Mouse (Mus musculus): ENCODE results near the gene Spg20. TPM values are rescaled to one million over a fixed set of nuclear protein-coding genes. Genes with fewer than 3 reads are reported as not detected.

Spg20 gene
- total RNA-seq, 2 experiments from 2014 or later = 38.7 to 59.3 TPM

GRCm38 (mm10) chr3:55095968-55096654, 15.8 kb upstream of the Spg20 start:
- DNase-seq (ENCODE audit: low spot score in 2 of 2) = no peak

- no peak for DNase-seq (ENCODE audit: low spot score in 2 of 2)
Observed at GRCm38 (mm10) chr3:55096655-55097005, 15.3 kb upstream of the Spg20 start.

GRCm38 (mm10) chr3:55097186-55097585, 14.7 kb upstream of the Spg20 start:
- no peak for DNase-seq (ENCODE audit: low spot score in 2 of 2)

GRCm38 (mm10) chr3:55098014-55098413, 13.9 kb upstream of the Spg20 start:
- DNase-seq (ENCODE audit: low spot score in 2 of 2) = no peak

- no peak for DNase-seq (ENCODE audit: low spot score in 2 of 2)
Observed at GRCm38 (mm10) chr3:55098990-55099389, 12.9 kb upstream of the Spg20 start.

GRCm38 (mm10) chr3:55101092-55101491, 10.8 kb upstream of the Spg20 start:
- DNase-seq (ENCODE audit: low spot score in 2 of 2) = no peak

GRCm38 (mm10) chr3:55105372-55106023, 6.4 kb upstream of the Spg20 start:
- DNase-seq (ENCODE audit: low spot score in 2 of 2) = peak in 1 of 2 experiments; percentile 26

GRCm38 (mm10) chr3:55106051-55106450, 5.9 kb upstream of the Spg20 start:
- no peak for DNase-seq (ENCODE audit: low spot score in 2 of 2)

- DNase-seq (ENCODE audit: low spot score in 2 of 2) = no peak
Observed at GRCm38 (mm10) chr3:55109097-55109496, 2.8 kb upstream of the Spg20 start.

- no peak for DNase-seq (ENCODE audit: low spot score in 2 of 2)
Observed at GRCm38 (mm10) chr3:55112710-55113415, 955 bp downstream of the Spg20 start.

GRCm38 (mm10) chr3:55114313-55115065, 2.6 kb downstream of the Spg20 start:
- no peak for DNase-seq (ENCODE audit: low spot score in 2 of 2)

- DNase-seq (ENCODE audit: low spot score in 2 of 2) = no peak
Observed at GRCm38 (mm10) chr3:55115071-55115470, 3.2 kb downstream of the Spg20 start.

GRCm38 (mm10) chr3:55115989-55116388, 4.1 kb downstream of the Spg20 start:
- no peak for DNase-seq (ENCODE audit: low spot score in 2 of 2)

- no peak for DNase-seq (ENCODE audit: low spot score in 2 of 2)
Observed at GRCm38 (mm10) chr3:55119275-55119898, 7.5 kb downstream of the Spg20 start.

- no peak for DNase-seq (ENCODE audit: low spot score in 2 of 2)
Observed at GRCm38 (mm10) chr3:55122336-55122870, 10.5 kb downstream of the Spg20 start.

- DNase-seq (ENCODE audit: low spot score in 2 of 2) = no peak
Observed at GRCm38 (mm10) chr3:55123064-55123463, 11.2 kb downstream of the Spg20 start.

- DNase-seq (ENCODE audit: low spot score in 2 of 2) = no peak
Observed at GRCm38 (mm10) chr3:55129181-55129692, 17.3 kb downstream of the Spg20 start.

- no peak for DNase-seq (ENCODE audit: low spot score in 2 of 2)
Observed at GRCm38 (mm10) chr3:55131576-55132233, 19.8 kb downstream of the Spg20 start.

- no peak for DNase-seq (ENCODE audit: low spot score in 2 of 2)
Observed at GRCm38 (mm10) chr3:55137039-55137438, 25.1 kb downstream of the Spg20 start, which contains the start of gene Ccdc169. Gene Ccdc169, plus strand, starts transcription at chr3:55137339.

- DNase-seq (ENCODE audit: low spot score in 2 of 2) = no peak
Observed at GRCm38 (mm10) chr3:55139837-55140236, 27.9 kb downstream of the Spg20 start.

Data from adrenal gland, adult 18-20 months (tissue).